Mouse (Mus musculus) frontal cortex, postnatal 14 days (tissue): ENCODE results near the gene Apon.
"Not testable (repeated sequence)": the region's sequence is repeated elsewhere in the genome, so short reads cannot be mapped to it uniquely, and the experiment has no call there.

Experiments
- DNase-seq, 2 experiments: peaks; one replicate each; pipeline ENCODE4 v3.0.0; 2022; ENCODE audit warnings: low spot score in 2 of 2

The Apon gene

DNA sequence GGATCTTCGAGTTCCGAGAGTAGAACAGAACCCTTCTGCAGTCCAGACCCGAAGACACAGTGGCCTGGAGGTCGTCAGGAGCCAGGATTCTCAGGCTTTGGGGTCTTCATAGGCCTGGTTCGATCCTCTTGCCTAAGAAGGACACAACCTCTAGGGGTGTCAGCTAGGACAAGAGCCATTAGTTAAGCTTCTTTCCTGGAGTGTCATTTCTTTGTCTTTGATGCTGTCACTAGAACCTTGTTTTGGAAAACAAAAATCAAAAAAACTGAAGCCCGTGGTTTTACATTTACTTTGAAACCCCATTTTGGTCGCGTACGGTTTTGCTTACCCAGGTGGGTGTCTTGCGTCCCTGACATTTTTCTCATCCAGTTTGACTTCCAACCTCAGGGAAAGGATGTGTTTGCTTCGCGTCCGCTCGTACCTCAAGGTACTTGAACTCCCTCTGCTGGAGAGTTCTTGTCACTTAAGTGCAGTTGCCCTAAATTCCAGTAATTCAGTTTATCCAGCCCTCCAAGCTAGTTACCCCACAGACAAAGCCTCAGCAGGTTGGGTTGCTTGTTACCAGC, 21.4 kb upstream of the Apon start:
- peak; percentile 22 to 40 for DNase-seq

GRCm38 (mm10) chr10:128236321-128236720, 17.6 kb upstream of the Apon start:
- no peak for DNase-seq

DNA sequence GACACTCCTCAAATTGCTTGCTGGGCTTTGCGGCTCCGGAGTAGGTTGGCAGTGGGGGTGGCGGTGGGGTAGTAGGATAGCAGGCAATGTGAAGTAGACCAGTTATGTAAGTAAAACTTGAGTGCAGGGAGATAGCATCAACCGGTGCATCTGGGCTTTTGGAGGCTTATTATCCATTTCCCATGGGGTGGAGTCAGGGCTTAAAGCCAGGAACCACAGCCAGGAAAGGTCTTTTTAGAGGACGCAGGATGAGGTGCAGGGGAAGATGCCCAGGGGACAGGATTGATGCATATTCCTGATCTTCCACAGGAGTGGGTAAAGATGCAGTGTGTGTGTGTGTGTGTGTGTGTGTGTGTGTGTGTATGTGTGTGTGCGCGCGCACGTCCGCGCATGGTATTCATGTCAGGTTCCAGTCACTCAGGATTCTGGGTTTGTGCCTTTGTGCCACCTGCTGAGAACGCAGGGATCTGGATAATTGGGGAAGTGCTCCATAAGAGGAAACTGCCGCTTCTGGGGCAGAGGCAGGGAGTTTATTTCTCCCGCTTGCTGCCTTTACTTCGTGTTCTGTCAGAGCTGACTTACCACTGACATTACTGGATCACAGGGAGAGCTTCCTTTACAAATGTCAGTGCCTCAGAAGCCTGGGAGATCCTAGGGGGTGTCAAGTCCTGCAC, 16.0 kb upstream of the Apon start:
- DNase-seq, result no peak

DNA sequence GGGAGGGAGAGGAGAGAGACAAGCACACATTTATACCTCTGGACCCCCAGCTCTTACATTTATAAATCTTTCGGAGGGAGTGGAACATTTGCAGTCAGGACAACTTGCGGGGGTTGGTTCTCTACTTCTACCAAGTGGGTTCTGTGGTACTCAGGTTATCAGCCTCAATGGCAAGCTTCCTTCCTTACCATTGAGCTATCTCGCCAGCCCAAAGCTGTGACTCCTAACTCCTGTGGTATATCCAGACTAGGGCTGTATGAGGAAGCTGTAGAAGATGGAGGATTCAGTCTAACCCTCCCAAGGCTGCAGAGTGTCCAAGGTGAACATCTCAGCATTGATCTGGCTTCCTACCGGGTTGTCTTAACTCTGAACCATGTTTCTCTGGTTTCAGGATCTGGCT, 14.8 kb upstream of the Apon start:
- no peak for DNase-seq

- DNase-seq, result no peak
Measured at GRCm38 (mm10) chr10:128240131-128240530, 13.8 kb upstream of the Apon start.

GRCm38 (mm10) chr10:128243252-128243651, 10.6 kb upstream of the Apon start:
- DNase-seq, result no peak

DNA sequence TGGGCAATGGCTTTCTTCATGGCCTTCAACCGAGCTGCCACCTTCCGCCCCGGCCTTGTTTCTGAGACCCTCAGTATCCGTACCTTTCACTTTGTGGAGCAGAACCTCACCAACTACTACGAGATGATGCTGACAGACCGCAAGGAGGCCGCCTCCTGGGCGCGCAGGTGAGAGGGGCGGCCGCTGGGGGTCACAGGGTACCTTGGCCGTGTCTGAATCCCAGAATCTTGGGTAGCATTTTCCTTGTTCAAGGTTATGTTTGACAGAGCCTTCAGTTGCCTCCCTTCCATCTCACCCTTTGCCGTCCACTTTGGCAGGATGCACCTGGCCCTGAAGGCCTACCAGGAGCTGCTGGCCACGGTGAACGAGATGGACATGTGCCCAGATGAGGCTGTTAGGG, 9.8 kb upstream of the Apon start:
- DNase-seq, result no peak

DNA sequence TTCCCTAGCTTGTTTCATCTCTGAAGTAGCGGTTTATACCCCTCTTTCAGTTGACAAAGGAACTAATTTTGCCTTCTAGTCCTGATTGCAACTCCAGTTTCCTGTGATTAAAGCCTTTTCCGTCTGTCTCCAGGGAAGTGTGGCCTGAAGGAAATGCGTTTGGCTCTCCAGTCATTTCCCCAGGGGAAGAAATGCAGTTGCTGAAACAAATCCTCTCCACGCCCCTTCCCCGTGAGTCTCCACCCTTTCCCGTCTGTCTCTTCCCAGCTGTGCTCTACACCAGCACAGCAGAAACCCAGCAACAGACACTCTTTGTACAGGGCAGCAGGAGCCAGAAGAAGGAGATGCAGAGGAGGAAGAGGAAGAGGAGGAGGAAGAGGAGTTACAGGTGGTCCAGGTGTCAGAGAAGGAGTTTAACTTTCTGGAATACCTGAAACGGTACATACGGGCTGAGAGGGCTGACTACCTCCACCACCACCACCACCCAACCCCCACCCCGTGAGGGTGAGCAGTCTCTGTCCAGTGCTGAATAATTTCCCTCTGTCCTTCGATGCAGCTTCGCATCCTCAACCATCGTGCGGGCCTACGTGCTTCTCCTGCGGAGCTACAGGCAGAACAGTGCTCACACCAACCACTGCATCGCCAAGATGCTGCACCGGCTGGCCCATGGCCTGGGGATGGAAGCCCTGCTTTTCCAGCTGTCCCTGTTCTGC, 6.7 kb upstream of the Apon start:
- no peak for DNase-seq

- DNase-seq, result no peak
Measured at GRCm38 (mm10) chr10:128250565-128250964, 3.3 kb upstream of the Apon start.

DNA sequence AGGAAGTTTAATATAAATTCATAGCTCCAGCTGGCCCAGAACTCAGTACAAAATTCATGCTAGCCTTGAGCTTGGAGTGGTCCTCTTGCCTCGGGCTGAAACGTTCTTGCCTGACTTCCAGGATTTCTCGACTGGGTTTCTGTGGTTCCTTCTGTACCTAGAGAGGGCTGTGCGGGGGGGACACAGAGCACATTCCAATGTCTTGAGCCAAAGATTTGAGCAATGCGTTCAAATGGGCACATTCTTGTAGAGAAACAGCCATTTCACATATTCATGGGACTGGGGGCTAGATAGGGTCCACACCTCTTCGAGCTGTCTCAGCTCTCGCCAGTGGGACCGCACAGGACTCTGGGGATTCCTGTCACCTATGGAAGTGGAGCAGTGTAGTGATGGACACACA, 2.0 kb downstream of the Apon start:
- no peak for DNase-seq

GRCm38 (mm10) chr10:128256328-128256727, 2.4 kb downstream of the Apon start:
- no peak for DNase-seq

GRCm38 (mm10) chr10:128258953-128259352, 5.1 kb downstream of the Apon start:
- no peak for DNase-seq

DNA sequence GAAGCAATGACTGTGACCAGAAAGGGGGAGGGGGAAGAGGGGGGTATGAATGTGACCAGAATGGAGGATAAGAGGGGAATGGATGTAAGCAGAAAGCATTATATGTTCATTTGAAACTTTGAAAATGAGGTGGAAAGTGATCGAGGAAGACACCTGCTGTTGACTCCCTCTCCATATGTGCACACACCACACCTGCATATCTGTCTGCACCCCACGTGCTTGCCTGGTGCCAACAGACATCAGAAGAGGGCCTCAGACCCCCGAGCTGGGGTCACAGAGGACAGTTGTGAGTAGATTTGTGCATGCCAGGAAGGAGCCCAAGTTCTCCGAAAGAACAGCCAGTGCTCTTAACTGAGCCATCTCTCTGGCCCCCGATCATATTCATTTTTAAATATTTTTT, 6.0 kb downstream of the Apon start:
- no peak for DNase-seq

- not testable (repeated sequence) for DNase-seq
Measured at GRCm38 (mm10) chr10:128260376-128260775, 6.5 kb downstream of the Apon start.

- DNase-seq, result no peak
Measured at GRCm38 (mm10) chr10:128262300-128262699, 8.4 kb downstream of the Apon start.

- no peak for DNase-seq
Measured at GRCm38 (mm10) chr10:128263393-128264310, 9.8 kb downstream of the Apon start.

GRCm38 (mm10) chr10:128268371-128268770, 14.5 kb downstream of the Apon start, which contains the start of gene Apof:
Gene Apof, plus strand, starts transcription at chr10:128268671.
- no peak for DNase-seq

- no peak for DNase-seq
Measured at GRCm38 (mm10) chr10:128269206-128269910, 15.5 kb downstream of the Apon start.

- peak; percentile 94 to 95 for DNase-seq
Measured at GRCm38 (mm10) chr10:128270287-128270841, 16.5 kb downstream of the Apon start, which contains the start of gene Stat2. Gene Stat2, plus strand, starts transcription at chr10:128270559.

DNA sequence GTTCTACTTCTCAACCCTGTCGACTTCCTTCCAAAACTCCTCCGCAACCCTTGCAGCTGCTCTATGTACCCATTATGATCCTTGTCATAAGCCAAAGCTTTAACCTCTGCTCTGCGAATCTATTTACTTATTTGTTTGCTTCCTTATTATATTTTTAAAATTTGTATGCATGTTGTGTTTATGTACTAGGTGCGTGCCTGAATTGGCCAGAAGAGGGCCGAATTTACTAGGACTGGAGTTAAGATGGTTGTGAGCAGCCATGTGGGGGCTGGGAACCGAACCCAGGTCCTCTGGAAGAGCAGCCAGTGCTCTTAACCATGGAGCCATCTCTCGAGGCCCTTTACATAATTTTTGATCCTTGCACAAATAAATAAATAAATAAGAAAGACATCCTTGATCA, 17.0 kb downstream of the Apon start:
- no peak for DNase-seq

DNA sequence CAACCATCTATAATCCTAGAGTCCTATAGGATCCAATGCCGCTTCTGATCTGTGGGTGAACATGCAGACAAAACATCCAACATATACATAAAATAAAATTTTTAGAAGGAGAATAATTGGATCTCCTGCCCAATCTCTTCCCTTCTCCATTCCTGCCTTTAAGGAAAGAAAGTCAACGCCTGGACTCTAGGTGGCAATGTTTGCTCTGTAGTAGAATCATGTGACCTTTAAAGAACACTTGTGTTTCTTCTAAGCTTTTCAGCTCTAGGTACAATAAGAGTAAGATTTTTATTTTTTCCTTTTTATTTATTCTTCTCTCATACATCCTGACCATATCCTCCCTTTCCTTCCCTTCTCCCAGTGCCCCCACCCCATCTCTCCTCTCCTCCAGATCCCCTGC, 18.0 kb downstream of the Apon start:
- no peak for DNase-seq
